ENCODE assay signal across 15 mouse cellular contexts in genomic region chr9:35049891-35050527, GRCm38 (mm10).
A peak's percentile ranks its signal among the peaks of the same experiment; 100 is the strongest.
DNase-seq lines count a peak whose midpoint lies in the region; ATAC-seq and TF ChIP-seq lines count a peak whose summit lies in the region.
"Had no signal": no experiment of that assay in that cellular context is flagged by ENCODE, and none has a peak within 500 bp of the region (broad histone marks: within the 10 kb centered on the region; RNA-seq: fewer than 3 reads in every experiment).

No protein-coding gene starts in this region.

- no peak for TF ChIP-seq EP300 in heart, adult 2 months (IDR thresholded peaks at IDR 0.05; ENCODE audit: insufficient read depth, low read depth, low read length)
- no peak for TF ChIP-seq EP300 in liver, postnatal 0 days (IDR thresholded peaks at IDR 0.05; ENCODE audit: low read depth)

- H3K27me3 ChIP-seq in heart, adult 2 months (ENCODE audit: control insufficient read depth, insufficient read depth, low read length), result no peaks in the 10 kb centered on the region
- H3K27me3 ChIP-seq in heart, embryonic 11.5 days (ENCODE audit: control insufficient read depth, insufficient read depth, low read length), result peaks cover 8% of the 10 kb centered on the region
- no peaks in the 10 kb centered on the region for H3K27me3 ChIP-seq in liver, postnatal 0 days (ENCODE audit: insufficient read depth, low read length)
- H3K27me3 ChIP-seq in liver, embryonic 11.5 days (replicated peaks; ENCODE audit: control insufficient read depth, insufficient read depth, low read length), result no peaks in the 10 kb centered on the region
- no peaks in the 10 kb centered on the region for H3K27me3 ChIP-seq in splenic B cell, adult 2 months (ENCODE audit: control insufficient read depth, insufficient read depth, low read length, poor library complexity, severe bottlenecking)
- no peaks in the 10 kb centered on the region for H3K27me3 ChIP-seq in hindbrain, embryonic 13.5 days
- H3K27me3 ChIP-seq: embryonic facial prominence, embryonic 12.5 days; intestine, embryonic 15.5 days; lung, embryonic 15.5 days had no signal

- H3K4me3 ChIP-seq in heart, adult 2 months, result no peak overlapping the region
- no peak overlapping the region for H3K4me3 ChIP-seq in heart, embryonic 11.5 days (ENCODE audit: low read depth, low read length)
- no peak overlapping the region for H3K4me3 ChIP-seq in liver, postnatal 0 days (ENCODE audit: low read depth, low read length)
- no peak overlapping the region for H3K4me3 ChIP-seq in liver, embryonic 11.5 days (ENCODE audit: low read depth, low read length)
- H3K4me3 ChIP-seq in hindbrain, embryonic 13.5 days, result no peak overlapping the region
- H3K4me3 ChIP-seq: embryonic facial prominence, embryonic 12.5 days; hindbrain, embryonic 10.5 days; intestine, embryonic 15.5 days; lung, embryonic 15.5 days had no signal

- peaks cover 13% of the 10 kb centered on the region; the same call in 1 of the 2 replicates for H3K36me3 ChIP-seq in heart, adult 2 months (ENCODE audit: control insufficient read depth, insufficient read depth, low read length)
- H3K36me3 ChIP-seq in heart, embryonic 11.5 days (ENCODE audit: control insufficient read depth, insufficient read depth, low read length), result peaks cover 5% of the 10 kb centered on the region; the same call in 1 of the 2 replicates
- peaks cover 76% of the 10 kb centered on the region for H3K36me3 ChIP-seq in liver, postnatal 0 days (replicated peaks; ENCODE audit: insufficient read depth, low read length)
- H3K36me3 ChIP-seq in liver, embryonic 11.5 days (ENCODE audit: control insufficient read depth, insufficient read depth, low read length), result peaks cover 20% of the 10 kb centered on the region
- H3K36me3 ChIP-seq in splenic B cell, adult 2 months (ENCODE audit: control insufficient read depth, insufficient read depth, low read length, poor library complexity, severe bottlenecking), result no peaks in the 10 kb centered on the region
- peaks cover 22% of the 10 kb centered on the region for H3K36me3 ChIP-seq in hindbrain, embryonic 13.5 days

- no peak for TF ChIP-seq CTCF in heart, adult 2 months (IDR thresholded peaks at IDR 0.05)
- no peak for TF ChIP-seq CTCF in liver, postnatal 0 days (IDR thresholded peaks at IDR 0.05; ENCODE audit: low read depth)

- H3K4me2 ChIP-seq in heart, embryonic 11.5 days, result no peak overlapping the region
- no peak overlapping the region for H3K4me2 ChIP-seq in liver, postnatal 0 days (ENCODE audit: low read depth, low read length)
- no peak overlapping the region for H3K4me2 ChIP-seq in liver, embryonic 11.5 days
- H3K4me2 ChIP-seq in hindbrain, embryonic 13.5 days, result no peak overlapping the region
- H3K4me2 ChIP-seq: embryonic facial prominence, embryonic 12.5 days; intestine, embryonic 15.5 days; lung, embryonic 15.5 days had no signal

- H3K79me2 ChIP-seq in heart, adult 2 months (replicated peaks; ENCODE audit: control insufficient read depth, insufficient read depth, low read length), result no peaks in the 10 kb centered on the region

- H3K4me1 ChIP-seq in heart, adult 2 months (ENCODE audit: control insufficient read depth, insufficient read depth, low read length), result peaks cover 23% of the 10 kb centered on the region
- peaks cover 21% of the 10 kb centered on the region for H3K4me1 ChIP-seq in heart, embryonic 11.5 days (ENCODE audit: control insufficient read depth, insufficient read depth, low read length)
- H3K4me1 ChIP-seq in liver, postnatal 0 days (ENCODE audit: insufficient read depth), result no peaks in the 10 kb centered on the region
- 0 out of 2 replicates have a peak, but pooled peaks cover 13% of the 10 kb centered on the region for H3K4me1 ChIP-seq in liver, embryonic 11.5 days (replicated peaks; ENCODE audit: control insufficient read depth, insufficient read depth, low read length)
- peaks cover 4% of the 10 kb centered on the region for H3K4me1 ChIP-seq in hindbrain, embryonic 13.5 days (replicated peaks)

- DNase-seq in heart, adult 2 months, result peak in 1 of 2 experiments; percentile 9
- no peak for DNase-seq in liver, postnatal 0 days
- no peak for DNase-seq in liver, embryonic 11.5 days (ENCODE audit: low spot score)
- peak; percentile 10 to 46 for DNase-seq in urinary bladder, postnatal 4 days (ENCODE audit: low spot score in 2 of 2)
- DNase-seq in urinary bladder, adult 18-20 months (ENCODE audit: low spot score in 2 of 2), result no peak
- DNase-seq in splenic B cell, adult 2 months (ENCODE audit: low read depth, low spot score), result peak; percentile 53
- DNase-seq: cerebellum, adult 18-20 months; kidney, postnatal 36 days had no signal

- H3K9me3 ChIP-seq in heart, embryonic 11.5 days (replicated peaks; ENCODE audit: control insufficient read depth, low read length), result no peaks in the 10 kb centered on the region
- H3K9me3 ChIP-seq in liver, postnatal 0 days (ENCODE audit: low read length), result no peaks in the 10 kb centered on the region
- H3K9me3 ChIP-seq in liver, embryonic 11.5 days (ENCODE audit: control insufficient read depth, low read length), result no peaks in the 10 kb centered on the region
- no peaks in the 10 kb centered on the region for H3K9me3 ChIP-seq in hindbrain, embryonic 13.5 days
- H3K9me3 ChIP-seq: embryonic facial prominence, embryonic 12.5 days; hindbrain, embryonic 10.5 days; intestine, embryonic 15.5 days; lung, embryonic 15.5 days had no signal

- no peak for ATAC-seq in heart, embryonic 11.5 days (replicated peaks; ENCODE audit: insufficient number of reproducible peaks, low FRiP score, low TSS enrichment)
- ATAC-seq in liver, postnatal 0 days, result peak; percentile 14; the same call in 1 of the 2 replicates
- no peak for ATAC-seq in liver, embryonic 11.5 days (replicated peaks; ENCODE audit: low FRiP score)
- ATAC-seq in hindbrain, embryonic 13.5 days (ENCODE audit: low FRiP score), result no peak
- ATAC-seq: CD4-positive, CD25-positive, alpha-beta regulatory T cell, adult 4 months; intestine, embryonic 15.5 days had no signal

- peak overlapping the region; percentile 56 for H3K27ac ChIP-seq in heart, adult 2 months
- H3K27ac ChIP-seq in heart, embryonic 11.5 days (ENCODE audit: low read depth, low read length), result no peak overlapping the region
- no peak overlapping the region for H3K27ac ChIP-seq in liver, postnatal 0 days (ENCODE audit: low read depth)
- no peak overlapping the region for H3K27ac ChIP-seq in liver, embryonic 11.5 days (ENCODE audit: low read depth, low read length)
- no peak overlapping the region for H3K27ac ChIP-seq in hindbrain, embryonic 13.5 days
- H3K27ac ChIP-seq: embryonic facial prominence, embryonic 12.5 days; hindbrain, embryonic 10.5 days; intestine, embryonic 15.5 days; lung, embryonic 15.5 days had no signal

- no peak overlapping the region for H3K9ac ChIP-seq in heart, adult 2 months (ENCODE audit: low read depth, low read length)
- no peak overlapping the region for H3K9ac ChIP-seq in heart, embryonic 11.5 days (ENCODE audit: low read depth, low read length)
- H3K9ac ChIP-seq in liver, postnatal 0 days (replicated peaks), result no peak overlapping the region
- H3K9ac ChIP-seq in liver, embryonic 11.5 days (ENCODE audit: low read depth, low read length), result no peak overlapping the region
- H3K9ac ChIP-seq in hindbrain, embryonic 13.5 days, result no peak overlapping the region
- H3K9ac ChIP-seq: embryonic facial prominence, embryonic 12.5 days; intestine, embryonic 15.5 days; lung, embryonic 15.5 days had no signal

- WGBS in heart, adult 2 months, result 41% methylated on average over 3 of the region's 3 CpGs
- 90% methylated on average over 3 of the region's 3 CpGs for WGBS in heart, embryonic 11.5 days (ENCODE audit: insufficient replicate concordance)
- 77% methylated on average over 3 of the region's 3 CpGs for WGBS in liver, postnatal 0 days (ENCODE audit: insufficient replicate concordance)
- WGBS in liver, embryonic 11.5 days, result 85% methylated on average over 3 of the region's 3 CpGs
- WGBS in hindbrain, embryonic 13.5 days, result 84% methylated on average over 3 of the region's 3 CpGs

- intact Hi-C loops in heart, adult 2 months (cut with DNase I), result loop anchor here (5.0 kb wide), 1 partner anchor 57 kb away; no protein-coding TSS in a partner anchor

- TF ChIP-seq POLR2A in heart, adult 2 months (IDR thresholded peaks at IDR 0.05; ENCODE audit: insufficient read depth, low read depth, low read length), result no peak

Comparison
In these comparisons a context has a peak if more than half of its experiments do, and no peak if none do; other contexts are left out.
1. DNase-seq: peak in urinary bladder, postnatal 4 days (2 of 2) and splenic B cell, adult 2 months (single experiment); none in liver, postnatal 0 days (single experiment), liver, embryonic 11.5 days (single experiment) and urinary bladder, adult 18-20 months (0 of 2).